Mouse (Mus musculus) right cerebral cortex, postnatal 4 days (tissue): ENCODE measurements around the gene Jakmip3.

ENCODE experiments used
- DNase-seq: peaks from one replicate; pipeline ENCODE4 v3.0.0-alpha.2; 2022

Gene Jakmip3

GRCm38 (mm10) chr7:138940612-138941461 is at the start of gene Jakmip3:
Gene Jakmip3 (plus strand): TSS chr7:138940730.
- DNase-seq = peak; percentile 53

GRCm38 (mm10) chr7:138898122-138898521 is 42.4 kb upstream of the Jakmip3 start:
- DNase-seq = no peak

- DNase-seq = no peak
Observed at GRCm38 (mm10) chr7:138898743-138899142, 41.8 kb upstream of the Jakmip3 start.

GRCm38 (mm10) chr7:138903886-138904435 is 36.6 kb upstream of the Jakmip3 start:
- DNase-seq = no peak

GRCm38 (mm10) chr7:138906441-138906840 is 34.1 kb upstream of the Jakmip3 start:
- no peak for DNase-seq

- DNase-seq = no peak
Observed at GRCm38 (mm10) chr7:138907043-138907442, 33.5 kb upstream of the Jakmip3 start.

- DNase-seq = no peak
Observed at GRCm38 (mm10) chr7:138907976-138908375, 32.6 kb upstream of the Jakmip3 start.

GRCm38 (mm10) chr7:138908768-138909276 is 31.7 kb upstream of the Jakmip3 start:
- no peak for DNase-seq

- peak; percentile 85 for DNase-seq
Observed at GRCm38 (mm10) chr7:138909277-138910192, 31.0 kb upstream of the Jakmip3 start, which contains the start of gene Bnip3. Gene Bnip3 (minus strand): TSS chr7:138909519.

- no peak for DNase-seq
Observed at GRCm38 (mm10) chr7:138910193-138910562, 30.4 kb upstream of the Jakmip3 start.

- no peak for DNase-seq
Observed at GRCm38 (mm10) chr7:138913616-138914015, 26.9 kb upstream of the Jakmip3 start.

- peak; percentile 17 for DNase-seq
Observed at GRCm38 (mm10) chr7:138919156-138919944, 21.2 kb upstream of the Jakmip3 start.

GRCm38 (mm10) chr7:138921611-138922010 is 18.9 kb upstream of the Jakmip3 start:
- DNase-seq = no peak

- DNase-seq = no peak
Observed at GRCm38 (mm10) chr7:138923756-138924425, 16.6 kb upstream of the Jakmip3 start.

GRCm38 (mm10) chr7:138928456-138928855 is 12.1 kb upstream of the Jakmip3 start:
- no peak for DNase-seq

- no peak for DNase-seq
Observed at GRCm38 (mm10) chr7:138934523-138934922, 6.0 kb upstream of the Jakmip3 start.

- no peak for DNase-seq
Observed at GRCm38 (mm10) chr7:138938991-138939390, 1.5 kb upstream of the Jakmip3 start.

- DNase-seq = peak; percentile 68
Observed at GRCm38 (mm10) chr7:138940256-138940611, 296 bp upstream of the Jakmip3 start.

GRCm38 (mm10) chr7:138941571-138941970 is 1.0 kb downstream of the Jakmip3 start:
- DNase-seq = no peak

GRCm38 (mm10) chr7:138942301-138942700 is 1.8 kb downstream of the Jakmip3 start:
- no peak for DNase-seq

- no peak for DNase-seq
Observed at GRCm38 (mm10) chr7:138945668-138946067, 5.1 kb downstream of the Jakmip3 start.

- DNase-seq = no peak
Observed at GRCm38 (mm10) chr7:138947741-138948140, 7.2 kb downstream of the Jakmip3 start.
